Comparison of ENCODE assay signal across 8 mouse cellular contexts in genomic region chr8:110266741-110267140, GRCm38 (mm10). TPM values are rescaled to one million over a fixed set of nuclear protein-coding genes. Genes with fewer than 3 reads are reported as not detected.
DNase-seq lines count a peak whose midpoint lies in the region; ATAC-seq and TF ChIP-seq lines count a peak whose summit lies in the region.

TSS of gene Hydin (plus strand) at chr8:110266977.

- no peaks in the 10 kb centered on the region for H3K9me3 ChIP-seq in E14TG2a.4 (ENCODE audit: low read length)
- no peaks in the 10 kb centered on the region for H3K9me3 ChIP-seq in embryonic facial prominence, embryonic 14.5 days (ENCODE audit: control insufficient read depth, low read length)
- H3K9me3 ChIP-seq in hindbrain, embryonic 15.5 days: no peaks in the 10 kb centered on the region
- no peaks in the 10 kb centered on the region for H3K9me3 ChIP-seq in lung, embryonic 15.5 days

- H3K4me1 ChIP-seq in E14TG2a.4 (replicated peaks; ENCODE audit: low read depth, low read length): peaks cover 17% of the 10 kb centered on the region
- H3K4me1 ChIP-seq in embryonic facial prominence, embryonic 14.5 days (ENCODE audit: control insufficient read depth, insufficient read depth, low read length): peaks cover 4% of the 10 kb centered on the region; the same call in 1 of the 2 replicates
- peaks cover 11% of the 10 kb centered on the region for H3K4me1 ChIP-seq in hindbrain, embryonic 15.5 days (replicated peaks)
- H3K4me1 ChIP-seq in lung, embryonic 15.5 days: peaks cover 13% of the 10 kb centered on the region

- 1% methylated on average over 15 of the region's 15 CpGs for WGBS in embryonic facial prominence, embryonic 14.5 days
- under 1% methylated on average over 15 of the region's 15 CpGs for WGBS in hindbrain, embryonic 15.5 days
- WGBS in lung, embryonic 15.5 days: under 1% methylated on average over 15 of the region's 15 CpGs

- H3K27me3 ChIP-seq in E14TG2a.4 (ENCODE audit: insufficient read depth, low read length): peaks cover 8% of the 10 kb centered on the region
- H3K27me3 ChIP-seq in embryonic facial prominence, embryonic 14.5 days (replicated peaks; ENCODE audit: control insufficient read depth, insufficient read depth, low read length): no peaks in the 10 kb centered on the region
- no peaks in the 10 kb centered on the region for H3K27me3 ChIP-seq in hindbrain, embryonic 15.5 days
- H3K27me3 ChIP-seq in lung, embryonic 15.5 days: no peaks in the 10 kb centered on the region

- H3K4me3 ChIP-seq in E14TG2a.4 (replicated peaks; ENCODE audit: low read length): peak within 1 kb of the TSS; percentile 78
- H3K4me3 ChIP-seq in embryonic facial prominence, embryonic 14.5 days (ENCODE audit: low read depth, low read length): peak within 1 kb of the TSS; percentile 40
- H3K4me3 ChIP-seq in hindbrain, embryonic 15.5 days: peak within 1 kb of the TSS; percentile 30
- peak within 1 kb of the TSS; percentile 41 for H3K4me3 ChIP-seq in lung, embryonic 15.5 days

- no peaks in the 10 kb centered on the region for H3K36me3 ChIP-seq in E14TG2a.4 (ENCODE audit: insufficient read depth, low read length)
- no peaks in the 10 kb centered on the region for H3K36me3 ChIP-seq in embryonic facial prominence, embryonic 14.5 days (ENCODE audit: control insufficient read depth, insufficient read depth, low read length)
- no peaks in the 10 kb centered on the region for H3K36me3 ChIP-seq in hindbrain, embryonic 15.5 days
- no peaks in the 10 kb centered on the region for H3K36me3 ChIP-seq in lung, embryonic 15.5 days

- H3K9ac ChIP-seq in embryonic facial prominence, embryonic 14.5 days (ENCODE audit: low read depth, low read length): peak within 1 kb of the TSS; percentile 45; the same call in 1 of the 2 replicates
- H3K9ac ChIP-seq in hindbrain, embryonic 15.5 days: 0 out of 2 replicates have a peak within 1 kb of the TSS, but pooled peaks have one; percentile 10
- H3K9ac ChIP-seq in lung, embryonic 15.5 days: peak within 1 kb of the TSS; percentile 41

- peak within 1 kb of the TSS; percentile 74 for H3K4me2 ChIP-seq in embryonic facial prominence, embryonic 14.5 days (ENCODE audit: low read depth, low read length)
- peak within 1 kb of the TSS; percentile 61 for H3K4me2 ChIP-seq in hindbrain, embryonic 15.5 days
- H3K4me2 ChIP-seq in lung, embryonic 15.5 days: peak within 1 kb of the TSS; percentile 73

- peak; percentile 96 for ATAC-seq in embryonic facial prominence, embryonic 14.5 days (ENCODE audit: low read depth)
- peak; percentile 94 for ATAC-seq in hindbrain, embryonic 15.5 days (ENCODE audit: low FRiP score, low read depth)
- peak; percentile 75; the same call in 1 of the 2 replicates for ATAC-seq in lung, embryonic 15.5 days (ENCODE audit: borderline replicate concordance, extremely low read depth, low FRiP score, low TSS enrichment)

- peak; percentile 50 to 64 for DNase-seq in adrenal gland, postnatal 36 days
- peak; percentile 94 for DNase-seq in embryonic facial prominence, embryonic 14.5 days (ENCODE audit: low spot score)
- DNase-seq in layer of hippocampus, postnatal 14 days (ENCODE audit: low spot score in 2 of 2): peak; percentile 82
- peak; percentile 95 for DNase-seq in retina, postnatal 1 day
- DNase-seq in T-cell, adult 2 months (ENCODE audit: low spot score): no peak

- no peak for TF ChIP-seq CTCF in E14TG2a.4 (conservative IDR thresholded peaks at IDR 0.05; ENCODE audit: low read length)

- no peak within 1 kb of the TSS for H3K27ac ChIP-seq in embryonic facial prominence, embryonic 14.5 days (replicated peaks; ENCODE audit: low read depth, low read length)
- H3K27ac ChIP-seq in hindbrain, embryonic 15.5 days (replicated peaks): no peak within 1 kb of the TSS
- no peak within 1 kb of the TSS for H3K27ac ChIP-seq in lung, embryonic 15.5 days

RNA-seq across cellular contexts. Expression of gene Hydin, which starts in this region (rescaled TPM):
- total RNA-seq in adrenal gland, postnatal 36 days (2021): under 1 TPM; 0.07 to 0.36 TPM
- 0.25 and 0.32 TPM in 2 replicates for polyA plus RNA-seq in embryonic facial prominence, embryonic 14.5 days (2014; fragmentation: Nextera tagmentation; extraction: Ambion mirVana)
- polyA plus RNA-seq in hindbrain, embryonic 15.5 days (2015; fragmentation: Nextera tagmentation; extraction: Ambion mirVana): 0.33 and 0.41 TPM in 2 replicates
- total RNA-seq in layer of hippocampus, postnatal 14 days (2021): 1 to 10 TPM in 1 of 2 experiments, under 1 TPM in 1; 0.60 to 1.3 TPM
- 0.34 TPM in 2 replicates for polyA plus RNA-seq in lung, embryonic 15.5 days (2015; fragmentation: Nextera tagmentation; extraction: Ambion mirVana)

Comparison
In these comparisons a context has a peak if more than half of its experiments do, and no peak if none do; other contexts are left out.
1. Peak in DNase-seq in adrenal gland, postnatal 36 days; RNA of the gene not detected or under 1 TPM.
2. Peak in DNase-seq, ATAC-seq, H3K4me3 ChIP-seq, H3K9ac ChIP-seq and H3K4me2 ChIP-seq in embryonic facial prominence, embryonic 14.5 days; RNA of the gene not detected or under 1 TPM.
3. Peak in ATAC-seq, H3K4me3 ChIP-seq, H3K9ac ChIP-seq and H3K4me2 ChIP-seq in hindbrain, embryonic 15.5 days; RNA of the gene not detected or under 1 TPM.
4. Peak in ATAC-seq, H3K4me3 ChIP-seq, H3K9ac ChIP-seq and H3K4me2 ChIP-seq in lung, embryonic 15.5 days; RNA of the gene not detected or under 1 TPM.